Mouse (Mus musculus): Measurements from ENCODE around the gene Muc4. TPM values are rescaled to one million over a fixed set of nuclear protein-coding genes. Genes with fewer than 3 reads are reported as not detected.
A peak's percentile ranks its signal among the peaks of the same experiment; 100 is the strongest.

The Muc4 gene
- polyA plus RNA-seq, 1 experiment from 2014 or later: not detected

DNA sequence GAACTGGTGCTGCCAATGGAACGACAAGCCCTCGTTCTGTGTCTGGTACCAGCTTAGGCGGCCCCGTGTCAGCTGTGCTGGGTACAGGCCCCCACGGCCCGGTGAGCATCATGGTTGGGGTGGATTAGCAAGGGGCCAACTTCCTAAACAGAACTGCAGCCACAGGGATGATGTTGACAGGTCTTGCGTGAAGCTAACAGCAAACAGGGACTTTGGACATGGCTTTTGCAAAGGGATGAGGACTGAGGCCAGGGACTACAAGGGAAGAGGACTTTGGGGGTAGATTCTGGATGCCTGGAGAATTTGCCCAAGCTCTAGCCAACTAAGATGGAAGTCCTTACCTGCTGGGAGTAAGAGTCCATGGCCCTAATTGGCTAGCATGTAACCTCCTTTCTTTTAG is 31.2 kb downstream of the Muc4 start:
- Histone ChIP-seq H3K4me2 (no peak overlapping the region), H3K27me3 (no peaks in the 10 kb centered on the region), H3K27ac (no peak overlapping the region), H3K9ac (replicated peaks) (no peak overlapping the region), H3K9me3 (no peaks in the 10 kb centered on the region), H3K4me1 (replicated peaks) (no peaks in the 10 kb centered on the region), H3K36me3 (no peaks in the 10 kb centered on the region), H3K4me3 (replicated peaks) (no peak overlapping the region)
- WGBS: 96% methylated on average over 7 of the region's 7 CpGs
- no peak for ATAC-seq (ENCODE audit: insufficient number of reproducible peaks, insufficient read depth, low FRiP score, low TSS enrichment, low read depth)

DNA sequence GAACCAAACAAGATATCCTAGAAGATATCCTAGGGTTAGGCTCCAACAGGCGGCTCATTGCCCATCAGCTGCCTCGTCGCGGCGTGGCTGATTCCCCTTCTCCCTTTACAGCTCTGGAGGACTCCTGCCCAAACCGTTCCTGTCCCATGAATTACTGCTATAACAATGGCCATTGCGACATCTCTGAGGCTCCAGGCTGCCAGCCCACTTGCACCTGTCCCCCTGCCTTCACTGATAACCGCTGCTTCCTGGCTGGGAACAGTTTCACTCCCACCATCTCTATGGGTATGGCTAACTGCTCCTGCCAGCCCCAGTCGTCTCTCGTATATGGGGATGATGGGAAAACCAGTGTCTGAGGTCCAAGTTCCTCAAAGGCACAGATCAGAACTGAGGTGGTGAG is 41.0 kb downstream of the Muc4 start:
- H3K9ac ChIP-seq (replicated peaks): no peak overlapping the region
- no peak for ATAC-seq (ENCODE audit: insufficient number of reproducible peaks, insufficient read depth, low FRiP score, low TSS enrichment, low read depth)
- 80% methylated on average over 10 of the region's 10 CpGs for WGBS

DNA sequence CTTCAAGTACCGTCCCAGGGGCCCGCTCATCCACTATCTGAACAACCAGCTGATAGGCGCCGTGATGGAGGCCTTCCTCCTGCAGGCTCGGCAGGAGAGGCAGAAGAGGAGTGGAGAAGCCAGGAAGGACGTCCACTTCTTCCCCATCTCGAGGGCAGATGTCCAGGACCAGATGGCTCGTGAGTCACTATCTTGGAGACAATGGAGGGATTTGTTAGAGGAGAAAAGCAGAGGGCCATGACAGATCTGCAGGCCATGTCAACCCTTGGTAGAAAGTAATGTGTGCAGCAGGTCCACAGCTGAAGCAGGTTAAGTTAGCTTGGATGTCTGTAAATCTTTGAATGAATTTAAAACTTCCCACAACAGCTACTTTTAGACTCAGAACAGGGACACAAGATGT is 43.3 kb downstream of the Muc4 start:
- Histone ChIP-seq H3K36me3 (no peaks in the 10 kb centered on the region), H3K27me3 (peaks cover 7% of the 10 kb centered on the region; the same call in 1 of the 2 replicates), H3K27ac (no peak overlapping the region), H3K9me3 (no peaks in the 10 kb centered on the region), H3K4me1 (replicated peaks) (0 out of 2 replicates have a peak, but pooled peaks cover 4% of the 10 kb centered on the region), H3K4me3 (replicated peaks) (no peak overlapping the region), H3K9ac (replicated peaks) (no peak overlapping the region), H3K4me2 (no peak overlapping the region)
- no peak for ATAC-seq (ENCODE audit: insufficient number of reproducible peaks, insufficient read depth, low FRiP score, low TSS enrichment, low read depth)
- 77% methylated on average over 8 of the region's 8 CpGs for WGBS

More for the DNA sequence above, 41.0 kb downstream of the Muc4 start:
- Histone ChIP-seq H3K27ac (no peak overlapping the region), H3K4me3 (replicated peaks) (no peak overlapping the region), H3K27me3 (peaks cover 7% of the 10 kb centered on the region; the same call in 1 of the 2 replicates), H3K4me1 (replicated peaks) (no peaks in the 10 kb centered on the region), H3K4me2 (no peak overlapping the region), H3K36me3 (no peaks in the 10 kb centered on the region), H3K9me3 (no peaks in the 10 kb centered on the region)

DNA sequence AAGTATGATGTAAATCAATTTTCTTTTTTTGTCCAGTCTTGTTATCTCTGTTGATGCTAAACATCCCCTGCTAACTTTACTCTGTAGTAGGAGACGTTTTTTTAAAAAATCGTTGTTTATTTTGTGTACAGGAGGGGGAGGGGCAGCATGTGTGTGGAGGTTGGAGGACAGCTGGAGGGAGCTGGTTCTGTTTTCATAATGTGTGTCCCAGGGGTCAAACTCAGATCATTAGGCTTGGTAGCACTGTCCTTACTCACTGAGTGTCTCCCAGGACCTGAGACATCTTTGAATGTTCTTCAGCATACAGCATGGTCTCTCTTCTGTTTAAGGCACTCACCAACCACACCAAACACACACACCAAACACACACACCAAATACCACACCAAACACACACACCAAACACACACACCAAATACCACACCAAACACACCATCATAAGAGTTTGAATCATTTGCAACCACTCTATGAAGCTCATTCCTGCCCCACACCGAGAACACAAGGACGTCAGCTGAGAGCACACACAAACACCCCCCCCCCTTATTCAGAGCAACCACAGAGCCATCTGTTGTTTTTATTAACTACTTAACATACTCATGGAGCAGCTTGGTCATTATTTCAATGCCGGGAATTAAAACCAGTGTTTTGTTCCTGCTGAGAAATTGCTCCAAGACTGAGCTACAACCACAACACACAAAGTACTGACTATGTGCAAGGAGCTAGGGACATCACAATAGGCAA is 47.8 kb downstream of the Muc4 start:
- Histone ChIP-seq H3K4me1 (replicated peaks) (0 out of 2 replicates have a peak, but pooled peaks cover 4% of the 10 kb centered on the region), H3K27me3 (no peaks in the 10 kb centered on the region), H3K36me3 (no peaks in the 10 kb centered on the region), H3K4me3 (replicated peaks) (no peak overlapping the region), H3K27ac (no peak overlapping the region), H3K9ac (replicated peaks) (no peak overlapping the region), H3K4me2 (no peak overlapping the region), H3K9me3 (no peaks in the 10 kb centered on the region)
- no peak for ATAC-seq (ENCODE audit: insufficient number of reproducible peaks, insufficient read depth, low FRiP score, low TSS enrichment, low read depth)
- WGBS: 46% methylated on average over 5 of the region's 5 CpGs

DNA sequence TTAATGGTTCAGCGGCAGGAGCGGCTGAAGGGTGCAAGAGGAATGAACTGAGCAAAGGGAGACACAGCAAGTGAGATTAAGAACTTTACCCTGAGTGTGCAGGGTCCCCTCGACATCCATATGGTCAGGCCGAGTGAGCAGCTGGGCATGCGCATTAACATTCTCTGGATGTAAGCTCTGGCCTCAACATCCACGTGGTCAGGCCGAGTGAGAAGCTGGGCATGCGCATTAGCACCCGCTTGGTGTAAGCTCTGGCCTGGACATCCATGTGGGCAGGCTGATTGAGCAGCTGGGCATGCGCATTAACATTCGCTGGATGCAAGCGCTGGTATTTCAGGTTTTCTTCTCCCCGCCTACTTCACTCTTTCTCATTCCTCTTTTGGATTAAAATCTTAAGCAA is 49.2 kb downstream of the Muc4 start:
- 0 out of 2 replicates have a peak, but pooled peaks cover 4% of the 10 kb centered on the region for H3K4me1 ChIP-seq (replicated peaks)
- no peaks in the 10 kb centered on the region for H3K27me3 ChIP-seq
- no peaks in the 10 kb centered on the region for H3K36me3 ChIP-seq
- no peak overlapping the region for H3K9ac ChIP-seq (replicated peaks)
- no peak overlapping the region for H3K27ac ChIP-seq
- 84% methylated on average over 13 of the region's 13 CpGs for WGBS
- no peaks in the 10 kb centered on the region for H3K9me3 ChIP-seq
- no peak overlapping the region for H3K4me3 ChIP-seq (replicated peaks)
- no peak for ATAC-seq (ENCODE audit: insufficient number of reproducible peaks, insufficient read depth, low FRiP score, low TSS enrichment, low read depth)
- no peak overlapping the region for H3K4me2 ChIP-seq

DNA sequence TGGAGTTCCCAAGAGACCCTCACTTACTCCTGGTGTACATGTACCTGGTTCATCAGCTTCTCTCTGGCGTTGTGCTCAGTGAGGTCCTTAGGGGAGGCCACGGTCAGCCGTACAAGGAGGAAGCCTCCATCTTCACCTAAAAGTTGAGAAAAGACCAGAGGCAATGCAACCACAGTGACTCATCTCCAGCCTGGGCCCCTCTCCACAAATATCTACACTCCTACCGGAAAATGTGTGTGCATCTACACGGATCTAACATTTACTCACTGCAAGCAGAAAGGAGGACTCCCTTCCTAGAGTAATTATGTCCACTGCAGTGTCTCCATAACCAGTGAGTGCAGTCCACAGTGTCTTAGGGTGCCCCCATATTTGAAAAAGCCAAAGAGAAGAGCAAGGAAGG is 54.4 kb downstream of the Muc4 start:
- Histone ChIP-seq H3K27ac (no peak overlapping the region), H3K36me3 (no peaks in the 10 kb centered on the region), H3K4me3 (replicated peaks) (no peak overlapping the region), H3K27me3 (no peaks in the 10 kb centered on the region), H3K9me3 (no peaks in the 10 kb centered on the region), H3K4me2 (no peak overlapping the region), H3K4me1 (replicated peaks) (no peaks in the 10 kb centered on the region), H3K9ac (replicated peaks) (no peak overlapping the region)
- ATAC-seq (ENCODE audit: insufficient number of reproducible peaks, insufficient read depth, low FRiP score, low TSS enrichment, low read depth): no peak
- WGBS: 89% methylated on average over 5 of the region's 5 CpGs

DNA sequence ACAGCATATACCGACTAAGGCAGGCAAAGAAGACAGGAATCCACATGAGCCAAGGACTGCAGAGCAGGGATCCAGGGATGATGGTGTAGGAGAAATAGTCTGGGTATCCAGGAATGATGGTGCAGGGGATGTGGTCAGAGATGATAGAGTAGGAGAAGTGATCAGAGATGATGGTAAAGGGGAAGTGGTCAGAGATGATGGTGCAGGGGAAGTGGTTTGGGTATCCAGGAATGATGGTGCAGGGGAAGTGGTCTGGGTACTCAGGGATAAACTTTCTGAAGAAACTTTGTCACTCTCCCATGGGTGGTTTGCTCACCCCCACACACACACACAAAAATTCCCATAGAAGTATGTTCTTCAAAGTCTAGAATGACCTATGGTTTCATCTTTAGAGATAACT is 59.5 kb downstream of the Muc4 start:
- Histone ChIP-seq H3K9ac (replicated peaks) (no peak overlapping the region), H3K4me3 (replicated peaks) (no peak overlapping the region), H3K4me2 (no peak overlapping the region), H3K9me3 (no peaks in the 10 kb centered on the region), H3K27me3 (no peaks in the 10 kb centered on the region), H3K27ac (no peak overlapping the region), H3K4me1 (replicated peaks) (0 out of 2 replicates have a peak, but pooled peaks cover 2% of the 10 kb centered on the region), H3K36me3 (no peaks in the 10 kb centered on the region)
- ATAC-seq (ENCODE audit: insufficient number of reproducible peaks, insufficient read depth, low FRiP score, low TSS enrichment, low read depth): no peak
- WGBS: 68% methylated on average over 1 of the region's 1 CpGs

DNA sequence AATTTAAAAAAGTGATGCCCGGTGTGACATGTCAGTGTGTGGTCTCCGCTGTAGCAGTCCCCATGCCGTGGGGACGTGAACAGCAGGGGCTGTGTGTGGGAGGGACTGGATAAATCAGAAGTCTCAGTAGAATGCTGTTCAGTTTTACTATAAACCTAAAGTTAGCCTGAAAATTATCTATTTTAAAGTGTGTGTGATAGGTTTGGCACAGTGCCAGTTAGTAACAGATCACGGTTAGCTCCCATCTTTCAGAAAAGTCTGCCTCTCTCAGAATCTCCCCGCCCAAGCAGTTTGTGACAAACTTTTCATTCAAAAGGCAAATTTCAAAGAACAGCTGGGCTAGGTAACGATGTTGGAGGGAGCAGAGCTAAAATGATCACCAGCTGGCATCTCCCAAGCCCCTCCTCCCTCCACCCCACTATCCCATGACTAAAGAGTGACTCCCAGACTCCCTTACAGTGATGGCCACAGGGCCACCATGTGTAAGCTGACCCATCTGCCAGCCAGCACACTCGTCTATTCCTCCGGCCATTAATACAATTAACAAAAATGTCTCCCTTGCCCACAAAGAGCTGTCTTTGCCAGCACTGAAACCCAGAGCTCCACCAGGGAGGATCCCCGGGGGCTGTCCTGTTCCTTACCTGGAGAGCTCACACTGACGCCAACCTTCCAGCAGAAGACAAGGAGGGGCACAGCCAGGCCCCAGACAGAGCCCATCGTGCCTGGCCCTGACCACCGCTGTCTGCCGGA is 61.2 kb downstream of the Muc4 start:
- H3K27me3 ChIP-seq: no peaks in the 10 kb centered on the region
- ATAC-seq (ENCODE audit: insufficient number of reproducible peaks, insufficient read depth, low FRiP score, low TSS enrichment, low read depth): no peak
- no peak overlapping the region for H3K4me2 ChIP-seq
- 0 out of 2 replicates have a peak, but pooled peaks cover 2% of the 10 kb centered on the region for H3K4me1 ChIP-seq (replicated peaks)
- H3K36me3 ChIP-seq: no peaks in the 10 kb centered on the region
- H3K4me3 ChIP-seq (replicated peaks): no peak overlapping the region
- WGBS: 65% methylated on average over 14 of the region's 14 CpGs
- no peak overlapping the region for H3K9ac ChIP-seq (replicated peaks)
- no peak overlapping the region for H3K27ac ChIP-seq
- no peaks in the 10 kb centered on the region for H3K9me3 ChIP-seq

DNA sequence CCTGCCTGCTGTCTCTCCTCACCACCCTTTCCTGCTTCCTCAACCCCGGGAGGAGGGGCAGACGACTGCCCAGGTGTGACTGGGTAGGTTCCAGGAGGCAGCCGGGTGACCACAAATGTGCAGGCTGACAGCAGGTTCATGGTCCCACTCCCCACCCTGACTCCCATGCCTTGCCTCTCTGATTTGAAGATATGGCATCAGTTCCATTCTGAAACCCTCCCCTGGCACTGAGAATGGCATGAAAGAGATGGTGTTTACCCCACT is 61.7 kb downstream of the Muc4 start, which contains the start of gene Muc20:
Gene Muc20 (minus strand): TSS at position 10 of the 264 bp plus-strand sequence.
- Histone ChIP-seq H3K9ac (replicated peaks) (no peak within 1 kb of the TSS), H3K9me3 (no peaks in the 10 kb centered on the region), H3K4me1 (replicated peaks) (0 out of 2 replicates have a peak, but pooled peaks cover 2% of the 10 kb centered on the region), H3K27ac (no peak within 1 kb of the TSS), H3K4me2 (no peak within 1 kb of the TSS), H3K36me3 (no peaks in the 10 kb centered on the region), H3K4me3 (replicated peaks) (no peak within 1 kb of the TSS), H3K27me3 (no peaks in the 10 kb centered on the region)
- 83% methylated on average over 3 of the region's 3 CpGs for WGBS
- no peak for ATAC-seq (ENCODE audit: insufficient number of reproducible peaks, insufficient read depth, low FRiP score, low TSS enrichment, low read depth)

DNA sequence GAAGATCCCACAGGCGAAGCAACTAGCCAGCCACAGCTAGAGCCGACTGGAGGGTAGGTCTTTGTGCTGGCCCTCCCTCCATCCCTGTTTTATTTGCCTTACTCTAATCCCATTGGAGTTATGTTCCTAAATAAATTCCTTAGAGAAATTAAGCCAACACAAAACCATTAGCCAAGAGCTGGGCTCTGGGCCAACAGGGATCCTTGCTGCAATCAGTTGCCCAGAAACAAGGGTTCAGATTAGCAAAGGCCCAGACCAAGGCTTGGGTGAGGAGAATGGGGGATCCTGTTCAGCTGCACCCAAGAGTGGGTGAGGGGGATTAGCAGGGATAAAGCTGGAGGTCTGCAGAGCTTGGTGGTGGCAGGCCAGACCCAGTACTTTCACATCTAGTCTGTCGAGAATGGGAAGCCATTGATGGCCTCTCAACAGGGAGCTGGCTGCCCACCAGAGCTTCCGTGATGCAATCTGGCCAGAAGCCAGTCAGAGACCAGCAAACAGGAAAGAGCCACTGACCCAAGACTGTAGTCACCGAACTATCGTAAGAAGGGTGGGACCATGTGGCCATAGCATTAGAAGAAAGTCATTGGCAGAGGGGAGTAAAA is 67.7 kb downstream of the Muc4 start:
- H3K27ac ChIP-seq: peak overlapping the region; percentile 42
- 66% methylated on average over 6 of the region's 6 CpGs for WGBS
- ATAC-seq (ENCODE audit: insufficient number of reproducible peaks, insufficient read depth, low FRiP score, low TSS enrichment, low read depth): peak; percentile 67

DNA sequence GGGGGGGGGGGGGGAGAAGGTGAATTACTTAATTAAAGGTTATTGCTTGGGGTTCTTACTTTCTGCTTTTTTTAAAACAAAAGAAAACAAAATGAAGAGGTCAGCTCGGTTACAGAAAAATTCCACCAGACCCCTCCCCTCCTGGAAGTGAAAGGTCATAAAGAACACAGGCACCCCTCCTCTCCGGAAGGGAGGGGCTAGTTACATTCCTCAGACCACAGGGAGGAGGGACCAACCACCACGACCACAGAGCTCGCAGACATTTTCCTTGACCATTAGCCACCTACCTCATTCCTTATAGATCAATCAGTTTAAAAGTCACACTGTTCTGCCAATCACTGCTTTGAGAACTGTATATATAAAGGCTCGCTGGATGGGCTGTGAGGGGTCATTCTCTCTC is 68.2 kb downstream of the Muc4 start:
- H3K9ac ChIP-seq (replicated peaks): no peak overlapping the region
- H3K27ac ChIP-seq: no peak overlapping the region
- peaks cover 32% of the 10 kb centered on the region for H3K4me1 ChIP-seq (replicated peaks)
- no peak for ATAC-seq (ENCODE audit: insufficient number of reproducible peaks, insufficient read depth, low FRiP score, low TSS enrichment, low read depth)
- H3K4me2 ChIP-seq: no peak overlapping the region
- no peaks in the 10 kb centered on the region for H3K27me3 ChIP-seq
- H3K36me3 ChIP-seq: no peaks in the 10 kb centered on the region
- H3K4me3 ChIP-seq (replicated peaks): no peak overlapping the region
- 29% methylated on average over 5 of the region's 5 CpGs for WGBS
- H3K9me3 ChIP-seq: no peaks in the 10 kb centered on the region

More for the DNA sequence above, 67.7 kb downstream of the Muc4 start:
- H3K9ac ChIP-seq (replicated peaks): no peak overlapping the region
- H3K9me3 ChIP-seq: no peaks in the 10 kb centered on the region
- H3K4me2 ChIP-seq: no peak overlapping the region
- no peaks in the 10 kb centered on the region for H3K27me3 ChIP-seq
- no peak overlapping the region for H3K4me3 ChIP-seq (replicated peaks)
- peaks cover 34% of the 10 kb centered on the region for H3K4me1 ChIP-seq (replicated peaks)
- no peaks in the 10 kb centered on the region for H3K36me3 ChIP-seq

Measured in limb, embryonic 12.5 days (tissue).